Mouse (Mus musculus): ENCODE measurements around the gene Eloa. TPM values are rescaled to one million over a fixed set of nuclear protein-coding genes. Genes with fewer than 3 reads are reported as not detected.
A peak's percentile ranks its signal among the peaks of the same experiment; 100 is the strongest.
"Not testable (repeated sequence)": the region's sequence is repeated elsewhere in the genome, so short reads cannot be mapped to it uniquely, and the experiment has no call there.

Gene Eloa
- 16.5 and 16.8 TPM in 2 replicates for polyA plus RNA-seq (2012; rRNA removed)

- no peaks in the 10 kb centered on the region for H3K4me1 ChIP-seq (ENCODE audit: control insufficient read depth, insufficient read depth, low read length)
- peak within 1 kb of the TSS; percentile 87 for H3K4me3 ChIP-seq (ENCODE audit: insufficient read depth, low read length)
- TF ChIP-seq CTCF (IDR thresholded peaks at IDR 0.05; ENCODE audit: extremely low read depth, insufficient read depth, low read length), result no peak
- peak; percentile 76 for TF ChIP-seq POLR2A (IDR thresholded peaks at IDR 0.05; ENCODE audit: extremely low read depth, insufficient read depth, low read length)
- no peak within 1 kb of the TSS for H3K27ac ChIP-seq (ENCODE audit: insufficient read depth, low read length)
Observed at GRCm38 (mm10) chr4:136021549-136022047, at the start of gene Eloa. Gene Eloa, minus strand, starts transcription at chr4:136021763.

- Histone ChIP-seq H3K4me3 (ENCODE audit: insufficient read depth, low read length) (no peak overlapping the region), H3K4me1 (ENCODE audit: control insufficient read depth, insufficient read depth, low read length) (no peaks in the 10 kb centered on the region), H3K27ac (ENCODE audit: insufficient read depth, low read length) (no peak overlapping the region)
- TF ChIP-seq POLR2A (IDR thresholded peaks at IDR 0.05; ENCODE audit: extremely low read depth, insufficient read depth, low read length) (no peak), CTCF (IDR thresholded peaks at IDR 0.05; ENCODE audit: extremely low read depth, insufficient read depth, low read length) (peak; percentile 93)
Observed at GRCm38 (mm10) chr4:136071178-136071714, 49.7 kb upstream of the Eloa start.

- no peak overlapping the region for H3K4me3 ChIP-seq (ENCODE audit: insufficient read depth, low read length)
- no peaks in the 10 kb centered on the region for H3K4me1 ChIP-seq (ENCODE audit: control insufficient read depth, insufficient read depth, low read length)
- H3K27ac ChIP-seq (ENCODE audit: insufficient read depth, low read length), result no peak overlapping the region
- no peak for TF ChIP-seq POLR2A (IDR thresholded peaks at IDR 0.05; ENCODE audit: extremely low read depth, insufficient read depth, low read length)
- TF ChIP-seq CTCF (IDR thresholded peaks at IDR 0.05; ENCODE audit: extremely low read depth, insufficient read depth, low read length), result no peak
Observed at GRCm38 (mm10) chr4:136070592-136070991, 49.0 kb upstream of the Eloa start.

- H3K4me3 ChIP-seq (ENCODE audit: insufficient read depth, low read length), result no peak overlapping the region
- no peak overlapping the region for H3K27ac ChIP-seq (ENCODE audit: insufficient read depth, low read length)
- peak; percentile 92 for TF ChIP-seq CTCF (IDR thresholded peaks at IDR 0.05; ENCODE audit: extremely low read depth, insufficient read depth, low read length)
- TF ChIP-seq POLR2A (IDR thresholded peaks at IDR 0.05; ENCODE audit: extremely low read depth, insufficient read depth, low read length), result no peak
- H3K4me1 ChIP-seq (ENCODE audit: control insufficient read depth, insufficient read depth, low read length), result no peaks in the 10 kb centered on the region
Observed at GRCm38 (mm10) chr4:136069954-136070353, 48.4 kb upstream of the Eloa start.

GRCm38 (mm10) chr4:136069313-136069712 is 47.8 kb upstream of the Eloa start:
- Histone ChIP-seq H3K4me3 (ENCODE audit: insufficient read depth, low read length) (no peak overlapping the region), H3K4me1 (ENCODE audit: control insufficient read depth, insufficient read depth, low read length) (no peaks in the 10 kb centered on the region), H3K27ac (ENCODE audit: insufficient read depth, low read length) (no peak overlapping the region)
- no peak for TF ChIP-seq CTCF (IDR thresholded peaks at IDR 0.05; ENCODE audit: extremely low read depth, insufficient read depth, low read length)
- TF ChIP-seq POLR2A (IDR thresholded peaks at IDR 0.05; ENCODE audit: extremely low read depth, insufficient read depth, low read length), result no peak

GRCm38 (mm10) chr4:136063143-136063542 is 41.6 kb upstream of the Eloa start:
- Histone ChIP-seq H3K4me1 (ENCODE audit: control insufficient read depth, insufficient read depth, low read length) (no peaks in the 10 kb centered on the region), H3K4me3 (ENCODE audit: insufficient read depth, low read length) (no peak overlapping the region), H3K27ac (ENCODE audit: insufficient read depth, low read length) (no peak overlapping the region)
- TF ChIP-seq POLR2A (IDR thresholded peaks at IDR 0.05; ENCODE audit: extremely low read depth, insufficient read depth, low read length) (no peak), CTCF (IDR thresholded peaks at IDR 0.05; ENCODE audit: extremely low read depth, insufficient read depth, low read length) (no peak)

GRCm38 (mm10) chr4:136059800-136060488 is 38.4 kb upstream of the Eloa start:
- H3K4me1 ChIP-seq (ENCODE audit: control insufficient read depth, insufficient read depth, low read length); H3K27ac ChIP-seq (ENCODE audit: insufficient read depth, low read length); H3K4me3 ChIP-seq (ENCODE audit: insufficient read depth, low read length): not testable (repeated sequence)

GRCm38 (mm10) chr4:136057916-136058315 is 36.4 kb upstream of the Eloa start:
- H3K4me3 ChIP-seq (ENCODE audit: insufficient read depth, low read length), result no peak overlapping the region
- H3K4me1 ChIP-seq (ENCODE audit: control insufficient read depth, insufficient read depth, low read length), result no peaks in the 10 kb centered on the region
- no peak overlapping the region for H3K27ac ChIP-seq (ENCODE audit: insufficient read depth, low read length)
- no peak for TF ChIP-seq CTCF (IDR thresholded peaks at IDR 0.05; ENCODE audit: extremely low read depth, insufficient read depth, low read length)

GRCm38 (mm10) chr4:136056030-136056429 is 34.5 kb upstream of the Eloa start:
- TF ChIP-seq CTCF (IDR thresholded peaks at IDR 0.05; ENCODE audit: extremely low read depth, insufficient read depth, low read length) (no peak), POLR2A (IDR thresholded peaks at IDR 0.05; ENCODE audit: extremely low read depth, insufficient read depth, low read length) (no peak)
- no peak overlapping the region for H3K27ac ChIP-seq (ENCODE audit: insufficient read depth, low read length)
- 0 out of 2 replicates have a peak, but pooled peaks cover 3% of the 10 kb centered on the region for H3K4me1 ChIP-seq (ENCODE audit: control insufficient read depth, insufficient read depth, low read length)
- no peak overlapping the region for H3K4me3 ChIP-seq (ENCODE audit: insufficient read depth, low read length)

- H3K4me1 ChIP-seq (ENCODE audit: control insufficient read depth, insufficient read depth, low read length), result 0 out of 2 replicates have a peak, but pooled peaks cover 3% of the 10 kb centered on the region
- no peak overlapping the region for H3K4me3 ChIP-seq (ENCODE audit: insufficient read depth, low read length)
- H3K27ac ChIP-seq (ENCODE audit: insufficient read depth, low read length), result no peak overlapping the region
- no peak for TF ChIP-seq POLR2A (IDR thresholded peaks at IDR 0.05; ENCODE audit: extremely low read depth, insufficient read depth, low read length)
- no peak for TF ChIP-seq CTCF (IDR thresholded peaks at IDR 0.05; ENCODE audit: extremely low read depth, insufficient read depth, low read length)
Observed at GRCm38 (mm10) chr4:136053843-136054242, 32.3 kb upstream of the Eloa start.
